Mouse (Mus musculus) testis, adult 2 months (tissue): Measurements from ENCODE around the gene Dlx3.

Source experiments
- CTCF ChIP-seq: fragments of 200-500 bp; IDR thresholded peaks from 2 replicates; pipeline ENCODE4 v1.5.1; 2012; ENCODE audit warnings: low read depth, mild to moderate bottlenecking, inconsistent platforms, low read length, moderate library complexity; ENCODE audit not compliant: control insufficient read depth, insufficient read depth, insufficient replicate concordance
- POLR2A ChIP-seq: fragments of 200-500 bp; IDR thresholded peaks from 2 replicates; pipeline ENCODE4 v1.6.1; 2012; ENCODE audit warnings: low read depth, mild to moderate bottlenecking, inconsistent platforms, low read length, moderate library complexity; ENCODE audit not compliant: control insufficient read depth

DNA sequence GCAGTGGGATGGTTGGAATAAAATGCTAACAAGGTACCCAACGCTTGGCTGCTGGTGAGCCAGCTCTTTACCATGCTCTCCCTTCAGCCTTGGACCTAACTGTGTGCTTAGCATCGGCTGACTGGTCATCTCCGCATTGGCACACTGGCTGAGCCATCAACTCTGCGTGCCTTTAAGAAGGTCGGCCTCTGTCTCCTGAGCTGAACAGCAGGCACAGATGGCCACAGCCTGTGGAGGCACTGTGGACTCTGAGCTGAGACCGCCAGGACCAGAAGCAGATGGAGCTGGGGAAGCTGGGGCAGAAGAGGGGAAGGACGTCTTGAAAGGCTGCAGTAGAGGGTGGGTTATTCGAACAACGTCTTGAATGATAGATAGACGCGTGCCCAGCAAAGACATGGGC is 8.4 kb downstream of the Dlx3 start:
- TF ChIP-seq CTCF: no peak
- TF ChIP-seq POLR2A: no peak
